In genomic region chr14:72710341-72711027, GRCm38 (mm10) we compare ENCODE assay signal across 8 mouse cellular contexts. TPM values are rescaled to one million over a fixed set of nuclear protein-coding genes. Genes with fewer than 3 reads are reported as not detected.
DNase-seq lines count a peak whose midpoint lies in the region; ATAC-seq and TF ChIP-seq lines count a peak whose summit lies in the region.

No protein-coding gene starts in this region.

- ATAC-seq in liver, embryonic 11.5 days (replicated peaks; ENCODE audit: low FRiP score) = peak; percentile 51
- peak; percentile 57; the same call in 1 of the 2 replicates for ATAC-seq in midbrain, embryonic 16.5 days

- H3K9ac ChIP-seq in ES-Bruce4 (ENCODE audit: low read depth, poor library complexity, severe bottlenecking) = peak overlapping the region; percentile 98
- H3K9ac ChIP-seq in liver, embryonic 11.5 days (ENCODE audit: low read depth, low read length) = peak overlapping the region; percentile 81
- peak overlapping the region; percentile 93 for H3K9ac ChIP-seq in midbrain, embryonic 16.5 days (ENCODE audit: low read depth, low read length)

- peak overlapping the region; percentile 69 for H3K4me3 ChIP-seq in ES-Bruce4 (ENCODE audit: low read depth, low read length)
- H3K4me3 ChIP-seq in liver, embryonic 11.5 days (ENCODE audit: low read depth, low read length) = peak overlapping the region; percentile 75
- peak overlapping the region; percentile 95 for H3K4me3 ChIP-seq in midbrain, embryonic 16.5 days (ENCODE audit: low read depth, low read length)

- 3% methylated on average over 38 of the region's 38 CpGs for WGBS in liver, embryonic 11.5 days
- WGBS in midbrain, embryonic 16.5 days = 1% methylated on average over 38 of the region's 38 CpGs

- H3K27me3 ChIP-seq in ES-Bruce4 (ENCODE audit: control insufficient read depth, insufficient read depth, low read length, poor library complexity, severe bottlenecking) = no peaks in the 10 kb centered on the region
- H3K27me3 ChIP-seq in liver, embryonic 11.5 days (replicated peaks; ENCODE audit: control insufficient read depth, insufficient read depth, low read length) = no peaks in the 10 kb centered on the region
- H3K27me3 ChIP-seq in midbrain, embryonic 16.5 days (ENCODE audit: control insufficient read depth, insufficient read depth, low read depth, low read length) = peaks cover 5% of the 10 kb centered on the region

- TF ChIP-seq POLR2A in ES-Bruce4 (IDR thresholded peaks at IDR 0.05; ENCODE audit: insufficient read depth, low read length) = no peak

- no peaks in the 10 kb centered on the region for H3K4me1 ChIP-seq in ES-Bruce4 (ENCODE audit: control insufficient read depth, insufficient read depth, low read length)
- peaks cover 8% of the 10 kb centered on the region; the same call in 1 of the 2 replicates for H3K4me1 ChIP-seq in liver, embryonic 11.5 days (replicated peaks; ENCODE audit: control insufficient read depth, insufficient read depth, low read length)
- H3K4me1 ChIP-seq in midbrain, embryonic 16.5 days (ENCODE audit: control insufficient read depth, insufficient read depth, low read length) = peaks cover 9% of the 10 kb centered on the region

- H3K36me3 ChIP-seq in ES-Bruce4 (ENCODE audit: control insufficient read depth, insufficient read depth, low read length, poor library complexity, severe bottlenecking) = no peaks in the 10 kb centered on the region
- no peaks in the 10 kb centered on the region for H3K36me3 ChIP-seq in liver, embryonic 11.5 days (ENCODE audit: control insufficient read depth, insufficient read depth, low read length)
- H3K36me3 ChIP-seq in midbrain, embryonic 16.5 days (ENCODE audit: control insufficient read depth, insufficient read depth, low read length) = no peaks in the 10 kb centered on the region

- no peak for TF ChIP-seq EP300 in ES-Bruce4 (IDR thresholded peaks at IDR 0.05; ENCODE audit: insufficient read depth, low read depth, low read length)

- peak overlapping the region; percentile 91 for H3K4me2 ChIP-seq in liver, embryonic 11.5 days
- H3K4me2 ChIP-seq in midbrain, embryonic 16.5 days (ENCODE audit: low read length) = peak overlapping the region; percentile 75

- peak overlapping the region; percentile 14 for H3K27ac ChIP-seq in ES-Bruce4 (ENCODE audit: insufficient read depth, low read length)
- peak overlapping the region; percentile 68 for H3K27ac ChIP-seq in liver, embryonic 11.5 days (ENCODE audit: low read depth, low read length)
- peak overlapping the region; percentile 95 for H3K27ac ChIP-seq in midbrain, embryonic 16.5 days (ENCODE audit: low read length)

- H3K9me3 ChIP-seq in ES-Bruce4 (replicated peaks; ENCODE audit: control insufficient read depth, insufficient read depth, low read length, poor library complexity, severe bottlenecking) = no peaks in the 10 kb centered on the region
- no peaks in the 10 kb centered on the region for H3K9me3 ChIP-seq in liver, embryonic 11.5 days (ENCODE audit: control insufficient read depth, low read length)
- H3K9me3 ChIP-seq in midbrain, embryonic 16.5 days (replicated peaks; ENCODE audit: control insufficient read depth, low read length, poor library complexity, severe bottlenecking) = no peaks in the 10 kb centered on the region

- no peak for TF ChIP-seq CTCF in ES-Bruce4 (IDR thresholded peaks at IDR 0.05; ENCODE audit: low read depth, low read length)

- DNase-seq in 3134 (ENCODE audit: extremely low read depth, insufficient read length, low spot score) = peak; percentile 73
- DNase-seq in cerebellum, postnatal 10 days = peak; percentile 52 to 66
- peak; percentile 29 to 78 for DNase-seq in heart, adult 18-20 months
- DNase-seq in kidney, adult 11 months = peak; percentile 36
- peak; percentile 57 for DNase-seq in liver, embryonic 11.5 days (ENCODE audit: low spot score)
- DNase-seq in testis, postnatal 14 days (ENCODE audit: low spot score) = peak; percentile 79

RNA-seq across cellular contexts. Expression of gene Fndc3a, which starts 0.7 kb away (rescaled TPM):
- polyA plus RNA-seq in ES-Bruce4 (2011; ENCODE audit: insufficient read depth, insufficient read length, low read depth, missing spikeins) = 47.4 and 47.7 TPM in 2 replicates
- total RNA-seq in heart, adult 18-20 months (2021) = 10 to 100 TPM; 14.5 to 18.5 TPM
- 18.5 and 19.5 TPM in 2 replicates for polyA plus RNA-seq in liver, embryonic 11.5 days (2014; fragmentation: Nextera tagmentation; extraction: Ambion mirVana)
- 47.5 and 55.5 TPM in 2 replicates for polyA plus RNA-seq in midbrain, embryonic 16.5 days (2015; fragmentation: Nextera tagmentation; extraction: Ambion mirVana)

Comparison
In these comparisons a context has a peak if more than half of its experiments do, and no peak if none do; other contexts are left out.
1. Peak in every context shown above with its lines: DNase-seq, ATAC-seq, H3K4me3 ChIP-seq and H3K27ac ChIP-seq.
2. H3K27ac ChIP-seq: peak in every context shown above with its lines; median percentile 95 in midbrain, embryonic 16.5 days; 68 in liver, embryonic 11.5 days; 14 in ES-Bruce4.